Mouse (Mus musculus) neural tube, embryonic 15.5 days (tissue): ENCODE data around the gene Pes1. TPM values are rescaled to one million over a fixed set of nuclear protein-coding genes. Genes with fewer than 3 reads are reported as not detected.
"Not testable (repeated sequence)": the region's sequence is repeated elsewhere in the genome, so short reads cannot be mapped to it uniquely, and the experiment has no call there.

Source experiments
- ATAC-seq: fragments of 200-750 bp; cut with Nextera tagmentation; 2 replicates; pipeline ENCODE4 v1.8.0; 2017; ENCODE audit warnings: mild to moderate bottlenecking, moderate TSS enrichment, moderate library complexity; ENCODE audit not compliant: low FRiP score
- H3K27ac ChIP-seq: fragments of 300-500 bp; sonication (generic); replicated peaks from 2 replicates; pipeline ENCODE4 v1.5.1; 2015; ENCODE audit warnings: mild to moderate bottlenecking, inconsistent platforms
- H3K27me3 ChIP-seq: fragments of 300-500 bp; sonication (generic); replicated peaks from 2 replicates; pipeline ENCODE4 v1.6.1; 2015; ENCODE audit warnings: inconsistent platforms
- H3K36me3 ChIP-seq: fragments of 300-500 bp; sonication (generic); 2 replicates; pipeline ENCODE4 v1.6.1; 2015; ENCODE audit warnings: inconsistent platforms
- H3K4me1 ChIP-seq: fragments of 300-500 bp; sonication (generic); 2 replicates; pipeline ENCODE4 v1.6.1; 2015; ENCODE audit warnings: inconsistent platforms
- H3K4me2 ChIP-seq: fragments of 300-500 bp; sonication (generic); 2 replicates; pipeline ENCODE4 v1.6.1; 2015; ENCODE audit warnings: inconsistent platforms, mild to moderate bottlenecking, moderate library complexity
- H3K4me3 ChIP-seq: fragments of 300-500 bp; sonication (generic); replicated peaks from 2 replicates; pipeline ENCODE4 v1.5.1; 2015; ENCODE audit warnings: mild to moderate bottlenecking, inconsistent platforms
- H3K9ac ChIP-seq: fragments of 300-500 bp; sonication (generic); replicated peaks from 2 replicates; pipeline ENCODE4 v1.6.1; 2015; ENCODE audit warnings: mild to moderate bottlenecking, inconsistent platforms
- H3K9me3 ChIP-seq: fragments of 300-500 bp; sonication (generic); replicated peaks from 2 replicates; pipeline ENCODE4 v1.6.1; 2016; ENCODE audit warnings: inconsistent platforms
- WGBS: fragments of 180-500 bp; shearing (Covaris S2); methylation state at CpG from one replicate; pipeline ENCODE4 v1.1.7; 2015; ENCODE audit warnings: mixed read lengths; 5-methylcytosine and 5-hydroxymethylcytosine counted together
- polyA plus RNA-seq: library from polyadenylated mRNA; unstranded; fragments of >200 nt; fragmentation: Nextera tagmentation; extraction: Ambion mirVana; gene quantifications from 2 replicates; pipeline ENCODE4 v1.2.1, GENCODE M21; 2015

The Pes1 gene
- polyA plus RNA-seq, 1 experiment from 2014 or later, result 48.1 TPM

DNA sequence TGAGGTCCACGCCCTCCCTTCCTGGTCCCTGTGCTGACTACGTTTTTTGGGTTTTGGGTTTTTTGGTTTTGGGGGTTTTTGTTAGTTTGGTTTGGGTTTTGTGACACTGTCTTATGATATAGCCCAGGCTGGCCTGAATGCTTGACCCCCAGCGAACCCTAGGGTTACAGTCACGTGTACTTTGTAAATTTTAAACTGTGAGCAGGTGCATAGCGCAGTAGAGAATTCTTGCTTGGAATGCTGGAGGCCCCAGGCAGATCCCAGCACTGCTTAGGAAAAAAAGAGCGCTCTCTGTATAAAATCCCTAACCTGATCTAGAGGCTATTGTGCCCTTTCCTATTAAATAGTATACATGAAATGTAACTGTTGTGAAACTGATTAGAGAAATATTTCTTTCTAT is 29.4 kb downstream of the Pes1 start:
- no peak overlapping the region for H3K4me3 ChIP-seq

DNA sequence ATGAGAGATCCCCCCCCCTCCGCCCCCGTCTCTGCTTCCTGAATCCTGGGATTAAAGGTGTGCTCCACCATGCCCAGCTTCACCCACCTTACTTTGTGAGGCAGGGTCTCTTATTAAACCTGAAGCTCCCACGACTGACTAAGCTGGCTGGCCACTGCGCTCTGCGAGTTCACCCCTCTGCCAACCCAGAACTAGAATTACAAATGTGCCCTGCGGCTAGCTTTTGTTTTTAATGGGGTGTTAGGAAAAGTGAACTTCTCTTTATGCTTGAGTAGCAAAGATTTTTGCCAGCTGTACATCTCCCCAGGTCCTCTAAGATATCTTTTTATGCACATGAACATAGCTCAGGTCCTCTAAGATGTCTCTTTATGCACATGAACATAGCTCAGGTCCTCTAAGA is 30.1 kb downstream of the Pes1 start:
- H3K4me1 ChIP-seq, result peaks cover 11% of the 10 kb centered on the region
- ATAC-seq, result no peak
- 80% methylated on average over 6 of the region's 6 CpGs for WGBS
- no peak overlapping the region for H3K27ac ChIP-seq
- peaks cover 26% of the 10 kb centered on the region for H3K27me3 ChIP-seq
- H3K4me3 ChIP-seq, result no peak overlapping the region
- H3K36me3 ChIP-seq, result no peaks in the 10 kb centered on the region
- H3K4me2 ChIP-seq, result no peak overlapping the region
- no peak overlapping the region for H3K9ac ChIP-seq
- no peaks in the 10 kb centered on the region for H3K9me3 ChIP-seq

More for the DNA sequence above, 29.4 kb downstream of the Pes1 start:
- Histone ChIP-seq H3K4me1 (peaks cover 5% of the 10 kb centered on the region), H3K27ac (no peak overlapping the region), H3K27me3 (peaks cover 18% of the 10 kb centered on the region), H3K9ac (no peak overlapping the region), H3K4me2 (no peak overlapping the region), H3K9me3 (no peaks in the 10 kb centered on the region), H3K36me3 (no peaks in the 10 kb centered on the region)
- WGBS, result 79% methylated on average over 6 of the region's 6 CpGs
- ATAC-seq, result no peak

DNA sequence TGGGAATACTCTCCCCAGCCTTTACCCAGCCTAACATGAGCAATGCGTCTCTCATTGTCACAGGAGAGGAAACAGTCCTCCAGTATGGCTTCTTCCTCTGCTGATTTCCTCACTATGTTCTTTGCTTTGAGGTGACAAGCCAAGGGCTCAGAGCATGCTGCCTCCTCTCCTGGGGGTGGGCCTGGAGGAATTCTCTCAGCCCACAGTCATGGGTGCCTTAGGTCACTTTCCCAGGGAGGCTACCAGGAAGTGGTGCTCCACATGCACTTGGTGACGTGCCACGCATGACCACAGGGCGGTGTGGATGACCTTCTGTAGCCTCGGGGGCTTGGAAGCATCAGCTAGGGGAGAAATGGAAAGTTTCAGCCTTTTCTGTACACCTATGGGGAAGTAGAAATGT is 31.7 kb downstream of the Pes1 start:
- H3K9me3 ChIP-seq, result no peaks in the 10 kb centered on the region
- H3K4me1 ChIP-seq, result peaks cover 11% of the 10 kb centered on the region
- H3K36me3 ChIP-seq, result no peaks in the 10 kb centered on the region
- WGBS, result 86% methylated on average over 5 of the region's 5 CpGs
- H3K4me2 ChIP-seq, result no peak overlapping the region
- ATAC-seq, result no peak
- no peak overlapping the region for H3K4me3 ChIP-seq
- no peak overlapping the region for H3K9ac ChIP-seq
- peaks cover 41% of the 10 kb centered on the region for H3K27me3 ChIP-seq
- H3K27ac ChIP-seq, result no peak overlapping the region

DNA sequence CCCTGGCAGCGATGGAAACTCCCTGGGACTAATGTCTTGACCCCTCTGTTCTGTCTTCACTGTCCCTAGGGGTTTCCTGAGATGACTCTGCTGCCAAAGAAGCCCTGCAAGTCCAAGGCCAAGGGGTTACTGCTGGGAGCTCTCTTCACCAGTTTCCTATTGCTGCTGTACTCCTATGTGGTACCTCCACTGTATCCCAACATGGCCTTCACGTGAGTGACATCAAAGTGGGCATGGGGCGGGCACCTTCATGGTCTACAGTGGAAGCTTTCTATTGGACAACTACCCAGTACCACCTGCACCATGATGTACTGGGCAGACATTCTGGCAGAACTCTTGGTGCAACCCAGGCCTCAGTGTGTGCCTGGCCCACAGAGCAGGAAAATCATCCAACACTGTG is 33.1 kb downstream of the Pes1 start:
- no peak overlapping the region for H3K27ac ChIP-seq
- H3K9me3 ChIP-seq, result no peaks in the 10 kb centered on the region
- H3K4me3 ChIP-seq, result no peak overlapping the region
- H3K9ac ChIP-seq, result no peak overlapping the region
- no peak for ATAC-seq
- H3K27me3 ChIP-seq, result peaks cover 46% of the 10 kb centered on the region
- WGBS, result 92% methylated on average over 3 of the region's 3 CpGs
- H3K4me1 ChIP-seq, result peaks cover 11% of the 10 kb centered on the region
- H3K4me2 ChIP-seq, result no peak overlapping the region
- no peaks in the 10 kb centered on the region for H3K36me3 ChIP-seq

DNA sequence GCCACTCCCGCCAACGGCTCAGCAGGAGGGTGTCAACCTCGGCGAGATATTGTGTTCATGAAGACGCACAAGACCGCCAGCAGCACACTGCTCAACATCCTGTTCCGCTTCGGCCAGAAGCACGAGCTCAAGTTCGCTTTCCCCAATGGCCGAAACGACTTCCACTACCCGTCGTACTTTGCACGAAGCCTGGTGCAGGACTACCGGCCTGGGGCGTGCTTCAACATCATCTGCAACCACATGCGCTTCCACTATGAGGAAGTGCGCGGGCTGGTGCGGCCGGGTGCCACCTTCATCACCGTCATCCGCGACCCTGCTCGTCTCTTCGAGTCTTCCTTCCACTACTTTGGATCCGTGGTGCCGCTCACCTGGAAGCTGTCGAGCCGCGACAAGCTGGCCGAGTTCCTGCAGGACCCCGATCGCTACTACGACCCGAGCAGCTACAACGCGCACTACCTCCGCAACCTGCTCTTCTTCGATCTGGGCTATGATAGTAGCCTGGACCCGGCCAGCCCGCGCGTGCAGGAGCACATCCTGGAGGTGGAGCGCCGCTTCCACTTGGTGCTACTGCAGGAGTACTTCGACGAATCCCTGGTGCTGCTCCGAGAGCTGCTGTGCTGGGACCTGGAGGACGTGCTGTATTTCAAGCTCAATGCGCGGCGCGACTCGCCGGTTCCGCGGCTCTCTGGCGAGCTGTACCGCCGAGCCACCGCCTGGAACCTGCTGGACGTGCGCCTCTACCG is 34.4 kb downstream of the Pes1 start:
- H3K27me3 ChIP-seq, result peaks cover 46% of the 10 kb centered on the region

DNA sequence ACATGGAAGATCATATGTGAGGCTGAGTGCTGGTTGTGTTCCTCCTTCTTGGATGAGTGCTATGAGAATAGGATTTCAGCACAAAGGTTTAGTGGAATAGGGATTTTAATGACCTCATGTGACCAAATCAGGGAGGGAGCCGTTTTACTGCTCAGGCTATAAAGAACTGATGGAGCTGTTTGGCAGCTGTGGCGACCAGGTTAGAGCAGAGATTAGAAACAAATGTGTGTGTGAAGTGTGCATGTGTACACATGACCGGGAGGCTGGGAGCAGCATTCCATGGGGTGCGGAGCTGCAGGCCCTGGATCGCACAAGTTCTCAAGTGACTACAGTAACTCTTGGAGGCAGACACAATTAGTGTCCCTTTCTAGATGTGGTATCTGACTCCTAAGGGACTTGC is 35.8 kb downstream of the Pes1 start:
- WGBS, result 48% methylated on average over 5 of the region's 5 CpGs
- Histone ChIP-seq H3K9ac (no peak overlapping the region), H3K4me1 (peaks cover 11% of the 10 kb centered on the region), H3K4me3 (no peak overlapping the region), H3K27me3 (peaks cover 46% of the 10 kb centered on the region), H3K27ac (no peak overlapping the region), H3K36me3 (no peaks in the 10 kb centered on the region), H3K9me3 (no peaks in the 10 kb centered on the region), H3K4me2 (no peak overlapping the region)
- no peak for ATAC-seq

More for the DNA sequence above, 34.4 kb downstream of the Pes1 start:
- H3K4me1 ChIP-seq, result peaks cover 11% of the 10 kb centered on the region
- H3K27ac ChIP-seq, result no peak overlapping the region
- WGBS, result 9% methylated on average over 66 of the region's 66 CpGs
- H3K9me3 ChIP-seq, result no peaks in the 10 kb centered on the region
- H3K9ac ChIP-seq, result no peak overlapping the region
- peak overlapping the region; percentile 29 for H3K4me3 ChIP-seq
- no peaks in the 10 kb centered on the region for H3K36me3 ChIP-seq
- peak overlapping the region; percentile 53 for H3K4me2 ChIP-seq
- ATAC-seq, result no peak

DNA sequence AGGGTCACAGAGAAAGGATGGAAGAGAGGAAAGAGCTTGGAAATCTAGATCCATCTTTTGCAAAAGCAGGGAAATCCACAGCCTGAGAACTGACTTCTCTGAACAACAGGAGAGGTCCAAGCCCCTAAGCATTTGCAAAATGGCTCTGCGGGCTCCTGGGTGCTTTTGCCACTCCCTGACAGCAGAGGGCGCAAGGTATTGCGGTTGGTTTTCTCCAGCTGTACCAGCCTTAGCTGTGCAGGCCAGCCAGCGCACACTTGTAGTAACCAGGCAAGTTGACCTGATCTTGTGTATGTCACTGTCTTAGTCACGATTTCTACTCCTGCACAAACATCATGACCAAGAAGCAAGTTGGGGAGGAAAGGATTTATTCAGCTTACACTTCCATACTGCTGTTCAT is 37.8 kb downstream of the Pes1 start:
- Histone ChIP-seq H3K4me1 (peaks cover 11% of the 10 kb centered on the region), H3K4me2 (no peak overlapping the region), H3K4me3 (no peak overlapping the region), H3K27me3 (peaks cover 43% of the 10 kb centered on the region), H3K27ac (no peak overlapping the region), H3K36me3 (no peaks in the 10 kb centered on the region), H3K9me3 (no peaks in the 10 kb centered on the region), H3K9ac (no peak overlapping the region)
- ATAC-seq, result no peak
- 10% methylated on average over 5 of the region's 5 CpGs for WGBS

DNA sequence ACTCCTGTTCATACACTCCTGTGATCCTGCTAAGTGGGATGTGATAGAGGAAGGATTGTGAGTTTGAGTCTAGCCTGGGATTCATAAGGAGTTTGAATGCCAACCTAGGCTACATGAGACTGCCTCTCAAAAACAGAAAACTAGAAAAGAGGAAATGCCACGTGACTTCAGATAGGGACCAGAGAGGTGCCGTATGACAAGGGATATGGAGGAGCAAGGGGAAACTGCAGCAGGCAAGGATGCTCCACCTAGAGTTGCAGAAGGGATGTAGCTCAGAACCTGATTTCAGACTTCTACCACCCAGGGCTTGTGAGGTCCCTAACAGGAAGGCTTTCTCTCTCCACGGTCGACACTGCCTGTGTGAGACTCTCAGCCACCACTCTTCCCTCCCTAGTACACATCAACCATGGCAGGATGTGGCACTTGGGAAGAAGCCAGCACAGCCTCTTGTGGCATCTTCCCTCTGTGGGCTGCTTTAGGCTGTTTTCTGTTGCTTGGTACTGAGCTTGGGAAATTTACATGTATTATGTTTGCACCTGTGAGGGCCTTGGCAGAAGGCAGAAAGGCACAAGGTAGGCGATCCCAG is 41.5 kb downstream of the Pes1 start:
- 73% methylated on average over 5 of the region's 5 CpGs for WGBS
- H3K4me2 ChIP-seq, result no peak overlapping the region
- H3K36me3 ChIP-seq, result no peaks in the 10 kb centered on the region
- H3K4me3 ChIP-seq, result no peak overlapping the region
- ATAC-seq, result no peak
- no peaks in the 10 kb centered on the region for H3K9me3 ChIP-seq
- no peak overlapping the region for H3K9ac ChIP-seq
- peaks cover 7% of the 10 kb centered on the region; the same call in 1 of the 2 replicates for H3K27me3 ChIP-seq
- H3K27ac ChIP-seq, result no peak overlapping the region
- no peaks in the 10 kb centered on the region for H3K4me1 ChIP-seq

DNA sequence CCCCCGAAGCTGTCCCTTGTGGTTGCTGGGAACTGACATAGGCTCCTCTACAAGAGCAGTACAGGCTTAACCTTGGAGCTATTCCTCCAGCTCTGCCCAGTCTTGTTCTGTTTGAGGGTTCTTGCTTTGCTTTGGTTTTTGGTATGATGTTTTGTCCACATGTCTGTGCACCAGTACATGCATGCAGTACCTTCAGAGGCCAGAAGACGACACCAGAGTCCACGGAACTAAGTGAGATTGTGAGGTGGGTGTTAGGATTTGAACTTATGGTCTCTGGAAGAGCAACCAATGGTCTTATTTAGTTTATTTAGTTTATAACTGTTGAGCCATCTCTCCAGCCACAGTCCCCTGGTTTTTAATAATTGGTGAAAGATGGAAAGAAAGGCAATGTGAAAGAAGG is 42.7 kb downstream of the Pes1 start:
- Histone ChIP-seq H3K4me3 (no peak overlapping the region), H3K36me3 (no peaks in the 10 kb centered on the region), H3K9me3 (no peaks in the 10 kb centered on the region), H3K4me2 (no peak overlapping the region), H3K27ac (no peak overlapping the region), H3K27me3 (no peaks in the 10 kb centered on the region), H3K4me1 (no peaks in the 10 kb centered on the region), H3K9ac (no peak overlapping the region)
- WGBS, result 94% methylated on average over 3 of the region's 3 CpGs
- ATAC-seq, result no peak

DNA sequence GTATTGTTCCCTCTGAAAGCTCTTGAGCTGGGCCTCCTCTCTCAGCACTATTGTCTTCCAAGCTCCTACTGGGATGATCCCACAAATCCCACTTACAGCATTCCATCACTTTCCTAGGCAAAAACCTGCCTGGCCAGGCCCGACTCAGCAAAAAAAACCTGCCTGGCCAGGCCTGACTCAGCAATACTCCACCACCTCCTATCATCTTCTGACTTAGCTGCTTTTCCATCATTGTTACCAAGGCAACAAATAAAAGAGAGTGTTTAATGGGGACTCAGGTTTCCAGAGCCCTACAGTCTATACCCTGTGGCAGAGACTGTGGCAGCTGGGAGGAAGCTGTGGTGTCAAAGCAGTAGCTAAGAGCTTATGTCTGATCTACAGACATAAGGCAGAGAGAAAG is 48.8 kb downstream of the Pes1 start:
- Histone ChIP-seq H3K4me2 (no peak overlapping the region), H3K27ac (no peak overlapping the region), H3K4me3 (no peak overlapping the region), H3K27me3 (no peaks in the 10 kb centered on the region), H3K4me1 (no peaks in the 10 kb centered on the region), H3K9ac (no peak overlapping the region), H3K9me3 (no peaks in the 10 kb centered on the region), H3K36me3 (no peaks in the 10 kb centered on the region)
- 83% methylated on average over 1 of the region's 1 CpGs for WGBS
- no peak for ATAC-seq

DNA sequence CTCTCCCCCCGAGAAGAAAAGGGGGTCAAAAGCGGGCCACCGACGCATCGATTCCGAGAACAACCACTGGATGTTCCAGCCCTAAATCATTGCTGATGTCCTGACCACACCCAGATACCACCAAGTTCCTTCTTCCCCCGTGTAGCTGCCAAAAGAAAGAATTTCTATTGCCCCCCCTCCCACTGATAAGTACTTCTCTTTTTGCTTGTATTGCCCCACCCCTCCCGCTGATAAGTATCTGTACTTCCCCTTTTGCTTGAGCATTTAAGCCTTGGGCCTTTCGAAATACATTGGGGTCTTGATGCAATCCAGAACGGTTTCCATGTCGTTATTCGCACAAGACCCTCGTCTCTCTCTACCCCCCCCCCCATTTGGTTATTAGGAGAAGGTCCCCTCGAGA is 52.0 kb downstream of the Pes1 start:
- 90% methylated on average over 14 of the region's 14 CpGs for WGBS
- not testable (repeated sequence) for H3K36me3 ChIP-seq, H3K9ac ChIP-seq, ATAC-seq, H3K4me1 ChIP-seq, H3K4me3 ChIP-seq, H3K27me3 ChIP-seq, H3K27ac ChIP-seq, H3K4me2 ChIP-seq, H3K9me3 ChIP-seq

DNA sequence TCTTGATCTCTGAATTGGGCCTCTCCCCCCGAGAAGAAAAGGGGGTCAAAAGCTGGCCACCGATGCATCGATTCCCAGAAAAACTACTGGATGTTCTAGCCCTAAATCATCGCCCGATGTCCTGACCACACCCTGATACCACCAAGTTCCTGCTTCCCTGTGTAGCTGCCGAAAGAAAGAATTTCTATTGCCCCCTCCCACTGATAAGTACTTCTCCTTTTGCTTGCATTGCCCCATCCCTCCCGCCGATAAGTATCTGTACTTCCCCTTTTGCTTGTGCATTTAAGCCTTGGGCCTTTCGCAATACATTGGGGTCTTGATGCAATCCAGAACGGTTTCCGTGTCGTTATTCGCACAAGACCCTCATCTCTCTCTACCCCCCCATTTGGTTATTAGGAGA is 58.3 kb downstream of the Pes1 start:
- H3K4me1 ChIP-seq, H3K4me2 ChIP-seq, H3K9ac ChIP-seq, H3K9me3 ChIP-seq, H3K27me3 ChIP-seq, H3K4me3 ChIP-seq, ATAC-seq, H3K36me3 ChIP-seq, H3K27ac ChIP-seq: not testable (repeated sequence)
- 93% methylated on average over 13 of the region's 13 CpGs for WGBS
